Mouse (Mus musculus) kidney, adult 2 months (tissue): ENCODE data around the gene Maml3. TPM values are rescaled to one million over a fixed set of nuclear protein-coding genes. Genes with fewer than 3 reads are reported as not detected.
A peak's percentile ranks its signal among the peaks of the same experiment; 100 is the strongest.

ENCODE experiments used
- DNase-seq: peaks from one replicate; pipeline ENCODE4 v3.0.0; 2021
- H3K27ac ChIP-seq: fragments of 200-500 bp; 2 replicates; pipeline ENCODE4 v1.5.1; 2012; ENCODE audit warnings: low read depth, low read length, control low read depth, inconsistent platforms; ENCODE audit not compliant: insufficient read depth
- H3K27me3 ChIP-seq: fragments of 200-500 bp; replicated peaks from 2 replicates; pipeline ENCODE4 v1.6.1; 2012; ENCODE audit warnings: mild to moderate bottlenecking, moderate library complexity, low read length, inconsistent platforms; ENCODE audit not compliant: control insufficient read depth, insufficient read depth
- H3K36me3 ChIP-seq: fragments of 200-500 bp; 2 replicates; pipeline ENCODE4 v1.6.1; 2012; ENCODE audit warnings: mild to moderate bottlenecking, moderate library complexity, low read length, inconsistent platforms; ENCODE audit not compliant: control insufficient read depth, insufficient read depth
- H3K4me1 ChIP-seq: fragments of 200-500 bp; 2 replicates; pipeline ENCODE4 v1.6.1; 2011; ENCODE audit warnings: low read length; ENCODE audit not compliant: control insufficient read depth, insufficient read depth
- H3K4me3 ChIP-seq: fragments of 200-500 bp; 2 replicates; pipeline ENCODE4 v1.5.1; 2011; ENCODE audit warnings: mild to moderate bottlenecking, low read depth, low read length, control low read depth; ENCODE audit not compliant: insufficient read depth
- CTCF ChIP-seq: fragments of 200-500 bp; conservative IDR thresholded peaks from 2 replicates; pipeline ENCODE4 v1.5.1; 2011; ENCODE audit warnings: low read depth, mild to moderate bottlenecking, control low read depth, low read length, moderate library complexity, mixed read lengths; ENCODE audit not compliant: insufficient read depth, insufficient read length
- POLR2A ChIP-seq: fragments of 200-500 bp; IDR thresholded peaks from one replicate; pipeline ENCODE4 v1.6.1; 2011; ENCODE audit warnings: low read depth, low read length, control low read depth
- WGBS: fragments of 180-500 bp; shearing (Covaris S2); methylation state at CpG from one replicate; pipeline ENCODE4 v1.1.7; 2018; 5-methylcytosine and 5-hydroxymethylcytosine counted together
- polyA plus RNA-seq: library from polyadenylated mRNA; depleted of rRNA; stranded (reverse); fragments of >200 nt; gene quantifications from 2 replicates; pipeline ENCODE4 v1.2.3, GENCODE M21; 2012

Gene Maml3
- polyA plus RNA-seq, 1 experiment = 3.6 TPM

DNA sequence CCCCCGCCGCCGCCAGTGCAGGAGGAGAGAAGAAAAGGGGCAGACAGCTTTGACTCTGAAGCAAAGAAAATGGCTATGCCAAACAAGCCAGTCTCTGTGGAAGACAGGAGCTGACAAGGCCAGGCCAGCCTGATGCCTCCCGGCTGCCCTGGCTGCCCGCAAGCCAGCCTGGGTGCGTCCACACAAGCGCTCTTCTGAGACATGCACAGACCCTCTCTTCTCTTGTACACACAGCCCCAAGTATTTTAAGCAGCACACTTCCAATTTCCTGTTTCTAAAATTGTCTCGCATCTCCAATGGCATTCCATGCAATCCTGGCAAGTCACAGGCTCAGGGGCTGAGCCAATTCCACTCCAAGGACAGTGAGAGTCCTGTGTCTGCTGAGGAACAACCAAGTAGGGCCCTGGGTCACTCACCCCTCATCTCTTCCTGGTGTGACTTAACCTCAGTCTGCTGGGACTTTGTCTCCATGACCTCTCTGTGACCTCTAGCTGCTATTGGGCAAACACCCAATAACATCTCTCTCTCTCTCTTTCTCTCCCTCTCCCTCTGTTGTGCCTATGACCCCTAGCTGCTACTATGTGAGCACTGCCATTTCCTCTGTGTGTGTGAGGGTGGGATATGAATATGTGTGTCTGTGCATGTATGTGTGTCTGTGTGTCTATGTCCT is 354.9 kb downstream of the Maml3 start:
- Histone ChIP-seq H3K27ac (peak overlapping the region; percentile 6; the same call in 1 of the 2 replicates), H3K4me1 (peaks cover 12% of the 10 kb centered on the region), H3K36me3 (no peaks in the 10 kb centered on the region), H3K4me3 (no peak overlapping the region), H3K27me3 (no peaks in the 10 kb centered on the region)
- peak; percentile 79 for DNase-seq
- WGBS = 34% methylated on average over 8 of the region's 8 CpGs
- TF ChIP-seq POLR2A (no peak), CTCF (no peak)

DNA sequence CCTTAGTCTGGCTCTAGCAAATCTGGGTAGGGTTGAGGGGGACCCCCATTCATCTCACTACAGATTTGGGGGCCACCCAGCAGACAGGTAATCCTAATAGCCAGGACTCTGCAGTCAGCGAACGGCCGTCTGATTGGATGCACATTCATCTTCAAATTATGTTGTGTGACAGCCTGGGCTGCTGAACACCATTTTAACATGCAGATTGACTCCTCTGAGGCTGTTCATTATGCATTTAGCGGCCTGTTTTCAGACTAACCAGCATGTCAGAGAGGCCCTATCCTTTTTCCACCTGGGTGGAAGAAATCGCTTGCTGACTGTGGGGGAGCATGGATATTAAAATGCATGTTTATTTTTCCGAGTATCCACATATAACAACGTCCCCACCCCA is 355.5 kb downstream of the Maml3 start:
- Histone ChIP-seq H3K4me3 (no peak overlapping the region), H3K36me3 (no peaks in the 10 kb centered on the region), H3K27ac (peak overlapping the region; percentile 6; the same call in 1 of the 2 replicates), H3K27me3 (no peaks in the 10 kb centered on the region), H3K4me1 (peaks cover 16% of the 10 kb centered on the region)
- DNase-seq = no peak
- TF ChIP-seq CTCF = no peak
- TF ChIP-seq POLR2A = no peak
- WGBS = 54% methylated on average over 7 of the region's 7 CpGs

DNA sequence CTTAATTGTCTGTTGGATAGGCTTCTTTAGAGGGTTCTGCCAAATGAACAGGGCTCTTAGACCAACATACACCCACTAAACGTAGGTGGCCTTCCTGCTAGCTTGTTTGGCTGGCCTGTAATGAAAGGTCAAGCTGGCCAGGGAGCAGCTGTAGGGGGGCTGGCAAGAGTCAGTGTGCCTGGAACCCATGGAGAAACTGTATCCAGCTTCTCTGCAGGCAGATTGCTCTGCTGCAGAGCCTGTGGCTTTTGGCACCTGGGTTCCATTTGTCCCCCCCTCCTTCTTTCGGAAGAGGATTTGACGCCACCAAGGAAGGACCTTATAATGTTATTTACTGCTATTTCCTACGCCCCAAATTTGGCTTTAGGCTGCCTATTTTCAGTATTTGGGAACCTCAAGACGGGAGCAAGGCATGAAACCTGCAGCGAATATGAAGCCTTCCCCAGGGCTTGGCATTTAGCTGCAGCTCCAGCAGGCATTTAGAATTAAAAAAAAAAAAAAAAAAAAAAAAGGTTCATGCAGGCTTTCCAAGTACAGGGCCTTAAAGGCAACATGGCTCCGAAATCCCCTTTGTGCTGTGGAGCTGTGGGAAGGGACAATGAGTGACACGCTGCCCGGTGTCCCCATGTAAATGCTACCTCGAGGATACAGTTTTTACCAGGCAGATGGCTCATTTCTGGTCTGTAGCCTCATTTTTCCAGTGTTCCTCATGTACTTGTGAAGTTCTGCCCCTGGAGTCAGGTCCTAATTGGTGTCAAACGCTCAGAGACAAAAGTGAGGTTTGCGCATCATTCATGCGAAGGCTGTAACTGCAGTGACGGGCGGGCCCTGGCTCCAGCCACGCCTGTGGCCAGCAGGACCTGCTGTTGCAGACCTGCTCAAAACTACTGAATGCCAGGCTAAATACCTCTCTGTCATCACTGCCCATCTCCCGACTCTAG is 356.2 kb downstream of the Maml3 start:
- Histone ChIP-seq H3K4me3 (no peak overlapping the region), H3K27ac (no peak overlapping the region), H3K36me3 (no peaks in the 10 kb centered on the region), H3K4me1 (peaks cover 19% of the 10 kb centered on the region), H3K27me3 (no peaks in the 10 kb centered on the region)
- no peak for TF ChIP-seq CTCF
- no peak for TF ChIP-seq POLR2A
- no peak for DNase-seq
- WGBS = 83% methylated on average over 17 of the region's 17 CpGs

DNA sequence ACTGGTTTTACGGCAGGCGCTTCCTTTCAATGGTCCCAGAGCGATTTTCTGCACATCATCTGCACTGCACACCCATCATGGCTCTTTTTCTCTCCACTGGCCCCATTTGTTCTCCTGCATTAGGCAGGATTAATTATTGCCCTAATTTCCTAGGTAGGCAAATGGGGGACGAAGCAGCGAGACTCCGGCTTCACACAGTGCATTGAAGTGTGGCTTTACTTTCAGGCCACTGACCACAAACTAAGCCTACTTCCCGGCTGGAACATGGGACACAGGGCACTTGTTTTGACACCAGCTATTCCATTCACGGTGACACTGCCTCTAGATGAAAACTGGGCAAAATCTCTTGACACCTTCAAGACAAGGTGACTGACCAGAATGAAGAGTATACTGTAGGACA is 358.1 kb downstream of the Maml3 start:
- no peak for DNase-seq
- Histone ChIP-seq H3K27ac (no peak overlapping the region), H3K4me3 (no peak overlapping the region), H3K4me1 (peaks cover 19% of the 10 kb centered on the region), H3K36me3 (no peaks in the 10 kb centered on the region), H3K27me3 (no peaks in the 10 kb centered on the region)
- 60% methylated on average over 8 of the region's 8 CpGs for WGBS
- TF ChIP-seq POLR2A (no peak), CTCF (no peak)

DNA sequence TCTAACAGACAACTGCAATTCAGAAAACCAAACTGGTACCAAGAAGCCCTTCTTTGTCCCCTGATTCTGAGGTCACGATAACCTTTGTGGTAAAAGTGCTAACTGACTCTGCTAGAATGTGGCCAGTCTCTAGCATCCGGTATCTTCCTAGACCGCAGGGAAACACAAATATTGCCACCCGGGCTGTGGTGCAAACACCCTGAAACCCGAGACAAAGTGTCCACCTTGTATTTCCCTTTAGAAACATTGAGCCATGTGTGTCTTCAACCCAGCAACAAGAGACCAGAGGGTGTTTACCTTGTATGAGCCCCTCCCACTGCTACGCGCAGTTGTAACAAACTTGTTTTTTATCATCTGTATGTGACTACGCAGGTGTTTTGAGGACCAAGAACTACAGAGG is 359.7 kb downstream of the Maml3 start:
- no peak overlapping the region for H3K27ac ChIP-seq
- no peak for DNase-seq
- no peak overlapping the region for H3K4me3 ChIP-seq
- no peaks in the 10 kb centered on the region for H3K27me3 ChIP-seq
- 81% methylated on average over 8 of the region's 8 CpGs for WGBS
- TF ChIP-seq POLR2A (no peak), CTCF (no peak)
- no peaks in the 10 kb centered on the region for H3K36me3 ChIP-seq
- peaks cover 17% of the 10 kb centered on the region for H3K4me1 ChIP-seq

DNA sequence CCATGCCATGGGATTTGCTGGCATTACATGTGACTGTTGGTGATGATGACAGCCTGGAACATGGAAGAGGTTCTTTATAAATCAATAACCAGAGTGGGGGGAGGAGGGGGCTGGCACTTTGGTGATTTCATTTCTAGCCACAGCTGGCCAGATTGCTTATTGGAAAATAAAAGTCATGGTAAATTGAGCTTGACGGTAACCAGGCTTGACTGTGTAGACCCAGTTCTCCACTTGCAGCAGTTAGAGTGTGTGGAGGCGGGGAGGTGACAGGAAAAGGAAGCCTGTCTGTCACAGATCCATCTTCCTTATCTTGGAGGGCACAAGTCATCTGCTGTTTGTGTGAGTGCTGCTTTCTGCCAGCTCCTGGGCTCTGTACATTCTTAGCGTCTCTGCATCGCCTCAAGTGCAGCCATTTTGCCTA is 360.5 kb downstream of the Maml3 start:
- peak; percentile 42 for DNase-seq
- Histone ChIP-seq H3K36me3 (no peaks in the 10 kb centered on the region), H3K27ac (peak overlapping the region; percentile 33; the same call in 1 of the 2 replicates), H3K27me3 (no peaks in the 10 kb centered on the region), H3K4me1 (peaks cover 10% of the 10 kb centered on the region), H3K4me3 (no peak overlapping the region)
- no peak for TF ChIP-seq POLR2A
- WGBS = 34% methylated on average over 4 of the region's 4 CpGs

DNA sequence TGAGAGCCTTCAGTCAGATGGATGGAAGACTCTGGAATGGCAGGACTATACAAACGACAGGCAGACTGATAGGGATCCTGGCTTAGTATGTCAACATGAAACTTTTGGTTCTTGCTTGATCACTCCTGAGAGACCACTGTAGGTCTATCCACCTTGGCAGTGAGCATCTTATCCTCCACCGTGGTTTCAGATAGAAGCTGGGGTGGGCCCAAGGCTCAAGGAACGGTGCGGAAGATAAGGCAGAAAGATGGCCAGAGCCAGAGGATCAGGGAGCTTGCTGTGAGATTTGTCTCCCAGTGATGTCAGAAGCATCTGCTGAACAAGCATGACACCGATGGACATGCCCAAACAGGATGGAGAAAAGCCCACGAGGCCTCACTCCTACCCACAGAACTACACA is 362.5 kb downstream of the Maml3 start:
- TF ChIP-seq POLR2A (no peak), CTCF (no peak)
- H3K4me1 ChIP-seq = peaks cover 18% of the 10 kb centered on the region

More for the DNA sequence above, 362.5 kb downstream of the Maml3 start:
- Histone ChIP-seq H3K36me3 (no peaks in the 10 kb centered on the region), H3K4me3 (no peak overlapping the region), H3K27ac (no peak overlapping the region), H3K27me3 (no peaks in the 10 kb centered on the region)
- WGBS = 94% methylated on average over 6 of the region's 6 CpGs
- no peak for DNase-seq
